Mouse (Mus musculus) heart, embryonic 16.5 days (tissue): ENCODE measurements around the gene Best1. TPM values are rescaled to one million over a fixed set of nuclear protein-coding genes. Genes with fewer than 3 reads are reported as not detected.

Experiments
- ATAC-seq: fragments of 200-750 bp; cut with Nextera tagmentation; replicated peaks from 2 replicates; pipeline ENCODE4 v1.8.0; 2017; ENCODE audit warnings: moderate number of reproducible peaks; ENCODE audit not compliant: insufficient read depth, low FRiP score; ENCODE audit errors: extremely low read depth
- H3K27ac ChIP-seq: fragments of 300-500 bp; sonication (generic); 2 replicates; pipeline ENCODE4 v1.5.1; 2014; ENCODE audit warnings: mild to moderate bottlenecking, low read length, control low read depth, moderate library complexity
- H3K27me3 ChIP-seq: fragments of 300-500 bp; sonication (generic); 2 replicates; pipeline ENCODE4 v1.6.1; 2014; ENCODE audit warnings: low read length, mixed read lengths; ENCODE audit not compliant: control insufficient read depth, insufficient read depth
- H3K36me3 ChIP-seq: fragments of 300-500 bp; sonication (generic); 2 replicates; pipeline ENCODE4 v1.6.1; 2014; ENCODE audit not compliant: control insufficient read depth, insufficient read depth
- H3K4me1 ChIP-seq: fragments of 300-500 bp; sonication (generic); 2 replicates; pipeline ENCODE4 v1.6.1; 2014; ENCODE audit warnings: low read length, mixed read lengths; ENCODE audit not compliant: control insufficient read depth, insufficient read depth
- H3K4me2 ChIP-seq: fragments of 300-500 bp; sonication (generic); 2 replicates; pipeline ENCODE4 v1.6.1; 2014; ENCODE audit warnings: low read depth, mild to moderate bottlenecking, control low read depth, low read length
- H3K4me3 ChIP-seq: fragments of 300-500 bp; sonication (generic); 2 replicates; pipeline ENCODE4 v1.5.1; 2014; ENCODE audit warnings: mild to moderate bottlenecking, control low read depth, low read length
- H3K9ac ChIP-seq: fragments of 300-500 bp; sonication (generic); 2 replicates; pipeline ENCODE4 v1.6.1; 2014; ENCODE audit warnings: low read length, control low read depth
- H3K9me3 ChIP-seq: fragments of 300-500 bp; sonication (generic); replicated peaks from 2 replicates; pipeline ENCODE4 v1.6.1; 2016; ENCODE audit warnings: low read length; ENCODE audit not compliant: control insufficient read depth
- WGBS: fragments of 180-500 bp; shearing (Covaris S2); extraction: QIAGEN DNeasy Blood & Tissue Kit; methylation state at CpG from one replicate; pipeline ENCODE4 v1.1.7; 2014; 5-methylcytosine and 5-hydroxymethylcytosine counted together
- polyA plus RNA-seq: library from polyadenylated mRNA; unstranded; fragments of >200 nt; fragmentation: Nextera tagmentation; extraction: Ambion mirVana; gene quantifications from 2 replicates; pipeline ENCODE4 v1.2.1, GENCODE M21; 2015

Best1 gene
- polyA plus RNA-seq = 0.28 and 0.30 TPM in 2 replicates

DNA sequence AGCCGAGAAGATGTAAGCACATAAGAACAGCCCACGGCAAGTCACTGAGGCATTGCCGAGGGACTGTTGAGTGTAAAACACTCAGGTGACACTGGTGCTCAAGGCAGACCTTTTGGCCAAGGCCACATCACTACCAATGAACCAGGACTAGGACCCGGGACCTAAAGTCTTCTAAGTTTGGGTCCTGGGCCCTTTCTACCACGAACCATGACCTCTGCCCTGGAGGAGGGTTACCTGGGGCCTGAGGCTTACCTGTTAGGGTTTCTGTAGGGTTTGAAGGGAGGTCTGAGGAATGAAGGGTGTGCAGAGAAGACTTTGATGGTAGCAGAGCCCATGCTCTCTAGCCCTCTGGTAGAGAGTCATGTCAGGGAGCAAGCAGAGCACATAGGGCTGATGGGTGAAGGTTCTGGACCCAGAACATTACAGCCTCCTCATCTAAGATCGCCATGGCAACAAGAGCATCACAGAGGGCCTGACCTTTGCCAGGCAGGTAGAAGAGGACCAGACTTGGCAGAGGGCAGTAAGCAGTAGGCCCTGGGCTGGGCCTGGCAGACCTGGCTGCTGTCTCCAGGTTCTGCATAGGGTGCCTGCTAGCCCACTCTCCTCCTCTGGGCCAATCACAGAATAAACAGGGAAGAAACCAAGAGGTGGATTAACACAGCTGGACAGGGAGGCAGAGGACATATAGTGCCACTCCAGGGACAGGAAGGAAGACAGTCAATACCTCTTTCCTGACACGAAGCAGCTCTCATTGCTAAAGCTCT is at the start of gene Best1, which contains the start of gene Rab3il1:
Best1 (minus strand) TSS at position 428 of the 764 bp plus-strand sequence.
Rab3il1 (plus strand) TSS at position 464 of the 764 bp plus-strand sequence.
- H3K27me3 ChIP-seq = no peaks in the 10 kb centered on the region
- H3K4me1 ChIP-seq = no peaks in the 10 kb centered on the region
- H3K4me2 ChIP-seq = no peak within 1 kb of the TSS
- no peaks in the 10 kb centered on the region for H3K36me3 ChIP-seq
- no peak within 1 kb of the TSS for H3K4me3 ChIP-seq
- H3K9me3 ChIP-seq = peaks cover 4% of the 10 kb centered on the region; the same call in 1 of the 2 replicates
- WGBS = 71% methylated on average over 7 of the region's 7 CpGs
- H3K9ac ChIP-seq = no peak within 1 kb of the TSS
- H3K27ac ChIP-seq = no peak within 1 kb of the TSS
- ATAC-seq = no peak

DNA sequence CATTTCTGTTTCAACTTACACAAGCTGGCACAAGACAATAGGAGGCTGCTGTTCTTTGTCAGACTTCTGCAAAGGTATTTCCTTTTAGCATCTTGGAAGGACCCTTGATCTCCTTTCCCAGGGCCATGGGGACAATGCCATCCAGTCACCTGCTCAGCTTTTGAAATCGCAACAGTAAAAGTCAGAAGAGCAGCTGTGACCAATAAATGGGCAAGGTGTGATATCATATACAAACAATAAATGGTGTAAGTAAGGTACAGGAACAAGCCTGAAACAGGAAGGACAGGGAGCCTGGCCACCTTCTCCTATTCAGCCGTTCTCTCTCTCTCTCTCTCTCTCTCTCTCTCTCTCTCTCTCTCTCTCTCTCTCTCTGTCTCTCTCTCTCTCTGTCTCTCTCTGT is 49.0 kb upstream of the Best1 start:
- Histone ChIP-seq H3K27ac (no peak overlapping the region), H3K4me3 (no peak overlapping the region), H3K36me3 (peaks cover 31% of the 10 kb centered on the region), H3K4me1 (peaks cover 41% of the 10 kb centered on the region), H3K9me3 (no peaks in the 10 kb centered on the region), H3K4me2 (no peak overlapping the region), H3K9ac (no peak overlapping the region), H3K27me3 (no peaks in the 10 kb centered on the region)
- ATAC-seq = no peak
- WGBS = 47% methylated on average over 2 of the region's 2 CpGs

DNA sequence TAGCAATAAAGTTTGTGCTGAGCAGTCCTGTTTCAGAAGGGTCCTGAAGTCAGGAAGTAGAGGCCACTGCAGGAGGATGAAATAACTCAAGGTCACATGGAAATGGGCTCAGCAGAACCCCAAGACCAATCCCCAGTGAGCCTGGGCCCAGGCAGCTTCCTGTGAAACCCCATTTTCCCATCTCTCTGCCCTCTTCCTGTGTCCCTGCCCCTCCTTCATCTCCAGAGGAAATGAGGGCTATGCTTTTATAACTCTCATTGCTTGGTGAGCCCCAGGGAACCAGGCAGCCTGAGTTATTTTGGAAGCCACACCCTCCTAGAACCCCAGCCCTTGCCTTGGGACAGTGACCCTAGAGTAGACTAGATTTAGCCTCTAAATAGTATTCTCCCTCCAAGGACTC is 48.1 kb upstream of the Best1 start:
- no peak overlapping the region for H3K4me3 ChIP-seq
- H3K9ac ChIP-seq = no peak overlapping the region
- peaks cover 45% of the 10 kb centered on the region for H3K4me1 ChIP-seq

DNA sequence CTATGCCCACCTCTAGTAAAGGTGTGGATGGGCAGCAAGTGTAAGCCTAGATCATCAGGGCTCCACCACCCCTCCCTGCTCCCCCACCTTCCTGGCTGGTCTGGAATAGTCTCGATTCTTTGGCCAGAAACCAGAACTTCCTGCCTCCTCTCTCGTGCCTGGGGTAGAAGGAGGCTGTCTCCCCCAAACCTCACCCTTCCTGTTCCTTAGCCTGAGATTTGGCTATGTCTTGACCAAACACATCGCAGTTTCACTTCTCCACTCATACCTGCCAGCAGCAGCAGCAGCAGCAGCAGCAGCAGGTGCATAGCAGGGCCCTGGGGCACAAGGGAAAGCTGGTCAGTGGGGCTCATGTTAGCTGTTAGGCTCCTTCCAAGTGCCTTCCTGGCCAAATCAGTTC is 45.5 kb upstream of the Best1 start:
- H3K9me3 ChIP-seq = no peaks in the 10 kb centered on the region
- peak overlapping the region; percentile 3; the same call in 1 of the 2 replicates for H3K9ac ChIP-seq
- no peaks in the 10 kb centered on the region for H3K27me3 ChIP-seq
- H3K36me3 ChIP-seq = no peaks in the 10 kb centered on the region; the same call in 1 of the 2 replicates
- no peak for ATAC-seq
- H3K4me2 ChIP-seq = no peak overlapping the region; the same call in 1 of the 2 replicates
- H3K4me1 ChIP-seq = peaks cover 64% of the 10 kb centered on the region
- 20% methylated on average over 3 of the region's 3 CpGs for WGBS
- peak overlapping the region; percentile 44 for H3K27ac ChIP-seq
- no peak overlapping the region for H3K4me3 ChIP-seq

More for the DNA sequence above, 48.1 kb upstream of the Best1 start:
- Histone ChIP-seq H3K27ac (no peak overlapping the region), H3K36me3 (peaks cover 22% of the 10 kb centered on the region), H3K9me3 (no peaks in the 10 kb centered on the region), H3K4me2 (no peak overlapping the region), H3K27me3 (no peaks in the 10 kb centered on the region)
- no peak for ATAC-seq

DNA sequence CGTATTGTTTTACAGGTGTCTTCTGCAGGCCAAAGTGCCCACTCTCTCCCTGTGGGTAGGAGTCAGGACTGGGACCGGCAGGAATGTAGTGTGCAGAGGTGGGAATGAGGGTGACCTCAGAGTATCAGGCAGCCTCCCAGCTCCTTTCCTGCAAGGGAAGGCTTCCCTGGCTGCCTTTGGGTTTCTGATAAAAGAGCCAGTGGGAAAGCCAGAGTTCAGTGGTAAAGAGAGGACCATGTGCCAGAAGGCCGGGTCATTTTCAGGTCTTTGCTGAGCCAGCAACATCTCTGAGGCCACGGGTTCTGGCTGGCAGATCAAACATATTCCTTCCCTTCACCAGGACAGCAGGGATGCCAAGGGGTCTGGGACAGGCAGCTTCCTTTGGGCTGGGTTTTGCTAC is 44.9 kb upstream of the Best1 start:
- no peak overlapping the region; the same call in 1 of the 2 replicates for H3K4me2 ChIP-seq
- no peak overlapping the region for H3K9ac ChIP-seq
- peak overlapping the region; percentile 37 for H3K27ac ChIP-seq
- no peaks in the 10 kb centered on the region for H3K27me3 ChIP-seq
- ATAC-seq = no peak
- H3K36me3 ChIP-seq = no peaks in the 10 kb centered on the region
- H3K4me3 ChIP-seq = no peak overlapping the region
- 30% methylated on average over 4 of the region's 4 CpGs for WGBS
- H3K9me3 ChIP-seq = no peaks in the 10 kb centered on the region
- peaks cover 64% of the 10 kb centered on the region for H3K4me1 ChIP-seq

DNA sequence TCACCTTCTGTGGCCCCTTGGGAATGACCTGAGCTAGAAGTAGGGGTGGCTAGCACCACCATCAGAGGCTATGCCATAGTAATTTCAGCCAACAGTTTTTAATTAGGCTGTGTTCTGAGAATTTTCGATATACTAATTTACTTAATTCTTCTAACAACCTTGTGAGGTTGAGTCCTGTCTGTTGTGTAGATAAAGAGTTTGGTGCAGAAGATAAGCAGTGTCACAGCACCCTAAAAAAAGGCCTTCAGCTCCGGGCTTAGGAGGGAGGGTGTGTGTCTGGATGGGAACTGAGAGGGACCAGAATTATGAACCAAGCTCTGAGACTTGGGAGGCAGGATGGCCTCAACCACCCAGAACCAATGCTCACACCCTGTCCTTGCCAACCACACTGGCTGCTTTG is 44.3 kb upstream of the Best1 start:
- H3K9me3 ChIP-seq = no peaks in the 10 kb centered on the region

DNA sequence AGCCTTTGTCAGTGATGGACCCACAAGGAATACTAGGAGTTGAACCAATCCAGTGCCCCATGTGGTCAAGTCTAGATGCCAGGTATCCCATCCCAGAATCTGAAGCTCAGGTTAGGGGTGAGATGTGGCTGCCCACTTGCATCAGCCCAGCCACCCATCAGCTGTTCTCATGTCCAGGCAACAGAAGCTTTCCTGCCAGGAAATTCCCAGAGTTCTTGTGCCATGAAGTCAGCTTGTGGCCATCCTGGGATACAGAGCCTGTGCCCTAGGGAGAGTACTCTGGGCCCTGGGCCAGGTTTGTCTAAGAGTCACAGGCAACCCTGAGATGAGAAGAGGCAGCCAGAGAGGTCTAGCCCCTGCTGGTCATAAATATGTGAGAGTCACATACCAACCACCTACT is 42.2 kb upstream of the Best1 start:
- H3K4me2 ChIP-seq = peak overlapping the region; percentile 72
- peak overlapping the region; percentile 97 for H3K27ac ChIP-seq
- no peaks in the 10 kb centered on the region for H3K9me3 ChIP-seq
- peak overlapping the region; percentile 77 for H3K4me3 ChIP-seq
- peaks cover 65% of the 10 kb centered on the region for H3K4me1 ChIP-seq
- ATAC-seq = peak; percentile 43; the same call in 1 of the 2 replicates
- H3K27me3 ChIP-seq = no peaks in the 10 kb centered on the region
- H3K36me3 ChIP-seq = no peaks in the 10 kb centered on the region
- H3K9ac ChIP-seq = peak overlapping the region; percentile 88; the same call in 1 of the 2 replicates

More for the DNA sequence above, 44.3 kb upstream of the Best1 start:
- Histone ChIP-seq H3K4me1 (peaks cover 65% of the 10 kb centered on the region), H3K4me3 (no peak overlapping the region), H3K9ac (no peak overlapping the region), H3K36me3 (no peaks in the 10 kb centered on the region), H3K27ac (peak overlapping the region; percentile 37; the same call in 1 of the 2 replicates), H3K4me2 (no peak overlapping the region), H3K27me3 (no peaks in the 10 kb centered on the region)
- WGBS = 63% methylated on average over 2 of the region's 2 CpGs
- ATAC-seq = no peak

DNA sequence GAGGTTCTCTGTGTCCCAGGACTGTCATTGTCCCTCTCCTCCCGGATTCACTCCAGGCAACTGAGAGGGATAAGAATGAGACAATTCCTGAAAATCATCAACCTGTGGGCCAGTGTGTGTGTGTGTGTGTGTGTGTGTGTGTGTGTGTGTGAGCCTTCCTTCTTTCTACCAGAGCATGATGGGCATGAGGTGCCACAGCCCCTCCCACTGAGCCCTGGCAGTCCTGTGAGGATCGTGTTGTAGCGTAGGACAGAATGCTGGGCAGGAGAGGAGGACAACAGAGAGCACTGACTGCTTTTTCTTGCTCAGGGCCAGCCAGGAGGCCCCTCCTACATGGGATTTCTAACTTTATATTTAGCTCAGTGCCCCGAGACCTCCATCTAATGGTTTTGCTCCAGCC is 41.4 kb upstream of the Best1 start:
- Histone ChIP-seq H3K36me3 (no peaks in the 10 kb centered on the region), H3K9ac (peak overlapping the region; percentile 88), H3K27ac (peak overlapping the region; percentile 97), H3K4me3 (peak overlapping the region; percentile 77), H3K9me3 (no peaks in the 10 kb centered on the region), H3K4me2 (peak overlapping the region; percentile 72), H3K4me1 (peaks cover 70% of the 10 kb centered on the region), H3K27me3 (no peaks in the 10 kb centered on the region)
- ATAC-seq = 0 out of 2 replicates have a peak, but pooled peaks have one; percentile 16
- WGBS = 37% methylated on average over 4 of the region's 4 CpGs

DNA sequence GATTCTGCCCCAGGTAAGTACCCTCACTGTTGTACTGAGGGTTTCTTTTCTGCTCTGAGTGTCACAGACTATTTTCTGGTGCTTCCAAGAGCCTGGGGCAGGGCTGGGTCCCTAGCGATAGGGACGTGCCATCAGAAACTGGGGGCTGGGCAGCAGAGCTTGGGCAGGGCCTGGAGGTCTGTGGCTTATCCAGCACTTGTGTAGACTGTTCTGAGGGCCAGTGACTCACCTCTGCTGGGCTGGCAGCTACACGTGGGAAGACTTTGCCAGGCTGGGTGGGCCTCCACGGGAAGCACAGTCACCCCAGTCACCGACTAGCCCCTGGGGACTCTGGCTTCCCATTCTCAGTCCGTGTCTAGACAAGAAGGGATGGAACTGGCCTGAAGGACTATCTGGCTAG is 40.8 kb upstream of the Best1 start:
- WGBS = 22% methylated on average over 6 of the region's 6 CpGs
- peak overlapping the region; percentile 72 for H3K4me2 ChIP-seq
- peak overlapping the region; percentile 88 for H3K9ac ChIP-seq
- no peaks in the 10 kb centered on the region for H3K27me3 ChIP-seq
- no peaks in the 10 kb centered on the region for H3K9me3 ChIP-seq
- peak overlapping the region; percentile 97 for H3K27ac ChIP-seq
- peak; percentile 25; the same call in 1 of the 2 replicates for ATAC-seq
- H3K36me3 ChIP-seq = no peaks in the 10 kb centered on the region
- H3K4me3 ChIP-seq = peak overlapping the region; percentile 77
- H3K4me1 ChIP-seq = peaks cover 74% of the 10 kb centered on the region
